Mouse (Mus musculus) stomach, embryonic 15.5 days (tissue): ENCODE data around the gene Pik3r5. TPM values are rescaled to one million over a fixed set of nuclear protein-coding genes. Genes with fewer than 3 reads are reported as not detected.

Source experiments
- ATAC-seq: fragments of 200-750 bp; cut with Nextera tagmentation; 2 replicates; pipeline ENCODE4 v1.8.0; 2017; ENCODE audit warnings: low read depth, moderate number of reproducible peaks, moderate TSS enrichment; ENCODE audit not compliant: insufficient read depth, low FRiP score
- H3K27ac ChIP-seq: fragments of 300-500 bp; sonication (generic); 2 replicates; pipeline ENCODE4 v1.5.1; 2015; ENCODE audit warnings: mild to moderate bottlenecking, inconsistent platforms
- H3K27me3 ChIP-seq: fragments of 300-500 bp; sonication (generic); replicated peaks from 2 replicates; pipeline ENCODE4 v1.6.1; 2015; ENCODE audit warnings: inconsistent platforms
- H3K36me3 ChIP-seq: fragments of 300-500 bp; sonication (generic); 2 replicates; pipeline ENCODE4 v1.6.1; 2015; ENCODE audit warnings: inconsistent platforms
- H3K4me1 ChIP-seq: fragments of 300-500 bp; sonication (generic); 2 replicates; pipeline ENCODE4 v1.6.1; 2015; ENCODE audit warnings: inconsistent platforms
- H3K4me2 ChIP-seq: fragments of 300-500 bp; sonication (generic); 2 replicates; pipeline ENCODE4 v1.6.1; 2015; ENCODE audit warnings: mild to moderate bottlenecking, inconsistent platforms
- H3K4me3 ChIP-seq: fragments of 300-500 bp; sonication (generic); replicated peaks from 2 replicates; pipeline ENCODE4 v1.5.1; 2015; ENCODE audit warnings: inconsistent platforms
- H3K9ac ChIP-seq: fragments of 300-500 bp; sonication (generic); 2 replicates; pipeline ENCODE4 v1.6.1; 2015; ENCODE audit warnings: inconsistent platforms
- H3K9me3 ChIP-seq: fragments of 300-500 bp; sonication (generic); 2 replicates; pipeline ENCODE4 v1.6.1; 2016; ENCODE audit warnings: inconsistent platforms
- WGBS: fragments of 180-500 bp; shearing (Covaris S2); methylation state at CpG from one replicate; pipeline ENCODE4 v1.1.7; 2015; 5-methylcytosine and 5-hydroxymethylcytosine counted together
- polyA plus RNA-seq: library from polyadenylated mRNA; unstranded; fragments of >200 nt; fragmentation: Nextera tagmentation; extraction: Ambion mirVana; gene quantifications from 2 replicates; pipeline ENCODE4 v1.2.1, GENCODE M21; 2015

Pik3r5 gene
- 0.54 and 0.76 TPM in 2 replicates for polyA plus RNA-seq

DNA sequence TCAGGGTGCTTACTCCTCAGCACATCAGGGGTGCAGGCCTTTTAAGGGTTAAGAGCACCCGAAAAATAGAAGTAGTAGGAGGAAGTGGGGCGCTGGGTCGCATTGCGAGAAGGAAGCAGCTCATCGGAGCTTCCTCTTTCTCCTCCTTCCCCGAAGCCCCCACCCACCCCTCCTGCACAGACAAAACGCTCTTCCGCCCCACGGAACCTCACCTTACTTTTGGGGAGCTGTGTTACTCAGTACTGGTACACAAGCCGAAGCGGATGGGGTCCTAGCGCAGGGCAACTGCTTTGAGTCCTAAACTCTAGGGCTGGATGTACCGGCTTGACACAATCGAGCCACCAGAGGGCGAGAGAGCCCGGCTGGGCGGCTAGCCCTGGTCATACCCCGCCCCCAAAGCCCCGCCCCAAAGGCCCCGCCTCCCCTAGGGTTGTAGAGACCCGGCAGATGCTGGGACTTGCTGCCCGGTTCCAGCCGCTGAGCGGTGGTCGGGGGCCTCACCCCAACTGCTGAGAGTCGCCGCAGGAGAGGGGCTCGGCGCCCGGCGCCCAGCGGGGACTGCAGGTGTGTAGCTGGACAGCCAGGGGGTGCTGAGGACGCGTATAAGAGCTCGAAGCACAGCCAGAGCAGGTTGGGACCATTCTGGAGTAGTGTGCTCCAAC, at the start of gene Pik3r5:
TSS of gene Pik3r5 (plus strand) at position 423 of the 662 bp plus-strand sequence.
- Histone ChIP-seq H3K4me1 (peaks cover 10% of the 10 kb centered on the region; the same call in 1 of the 2 replicates), H3K36me3 (no peaks in the 10 kb centered on the region), H3K27ac (peak within 1 kb of the TSS; percentile 26; the same call in 1 of the 2 replicates), H3K4me3 (peak within 1 kb of the TSS; percentile 53), H3K9me3 (no peaks in the 10 kb centered on the region), H3K4me2 (peak within 1 kb of the TSS; percentile 87), H3K9ac (no peak within 1 kb of the TSS), H3K27me3 (no peaks in the 10 kb centered on the region)
- WGBS: 3% methylated on average over 35 of the region's 35 CpGs
- peak; percentile 85 for ATAC-seq

DNA sequence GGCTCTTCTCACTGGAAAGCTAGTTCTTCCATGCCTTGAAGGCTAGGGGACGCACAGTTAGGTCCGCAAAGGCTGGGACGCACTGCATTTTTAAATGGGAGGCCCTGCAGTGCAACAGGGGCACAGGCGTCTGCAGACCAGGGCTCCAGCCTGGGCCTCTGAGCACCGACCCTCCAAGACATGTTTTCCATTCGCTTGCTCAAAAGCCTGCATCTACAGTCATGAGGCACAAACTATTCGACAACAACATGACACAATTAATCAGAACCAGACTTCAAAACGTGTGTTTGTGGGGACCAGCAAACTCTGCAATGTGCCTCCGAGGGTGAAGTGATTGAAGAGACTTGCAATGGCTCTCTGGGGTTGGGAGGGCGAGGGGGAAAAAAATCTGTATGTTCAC, 48.4 kb upstream of the Pik3r5 start:
- H3K4me2 ChIP-seq: peak overlapping the region; percentile 97
- H3K9ac ChIP-seq: no peak overlapping the region
- 41% methylated on average over 10 of the region's 10 CpGs for WGBS
- no peak for ATAC-seq
- H3K27me3 ChIP-seq: peaks cover 25% of the 10 kb centered on the region
- H3K4me3 ChIP-seq: peak overlapping the region; percentile 72
- no peak overlapping the region for H3K27ac ChIP-seq
- no peaks in the 10 kb centered on the region for H3K36me3 ChIP-seq
- no peaks in the 10 kb centered on the region for H3K9me3 ChIP-seq
- H3K4me1 ChIP-seq: peaks cover 29% of the 10 kb centered on the region

- Histone ChIP-seq H3K4me2 (peak overlapping the region; percentile 97), H3K27ac (no peak overlapping the region), H3K9me3 (no peaks in the 10 kb centered on the region), H3K4me1 (peaks cover 29% of the 10 kb centered on the region), H3K27me3 (peaks cover 25% of the 10 kb centered on the region), H3K36me3 (no peaks in the 10 kb centered on the region), H3K4me3 (peak overlapping the region; percentile 72), H3K9ac (no peak overlapping the region)
- no peak for ATAC-seq
- whole genome bisulfite sequencing: 27% methylated on average over 12 of the region's 12 CpGs
Measured at GRCm38 (mm10) chr11:68384131-68384530, 47.8 kb upstream of the Pik3r5 start.

DNA sequence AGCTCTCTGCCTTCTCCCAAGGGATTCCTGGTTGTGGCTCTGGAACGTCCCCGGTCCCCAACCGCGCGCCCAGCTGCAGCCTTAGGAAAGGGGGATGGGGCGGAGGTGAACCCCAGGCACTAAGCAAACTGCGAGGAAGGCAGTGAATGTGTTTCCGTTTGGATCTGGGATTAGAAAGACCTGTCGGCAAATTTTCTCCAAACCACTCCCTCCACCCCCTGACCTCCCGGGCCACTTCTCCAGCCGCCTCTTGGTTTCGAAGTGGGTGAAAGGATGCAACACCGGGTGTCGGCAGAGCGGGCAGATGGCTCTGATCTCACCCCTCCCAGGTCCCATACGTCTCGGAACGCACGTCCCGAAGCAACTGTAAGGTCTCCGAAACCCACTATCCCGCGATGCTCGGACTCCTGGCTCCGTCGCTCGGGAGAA, 47.3 kb upstream of the Pik3r5 start:
- peak overlapping the region; percentile 97 for H3K4me2 ChIP-seq
- no peak for ATAC-seq
- 5% methylated on average over 27 of the region's 27 CpGs for WGBS
- H3K27ac ChIP-seq: no peak overlapping the region
- peaks cover 25% of the 10 kb centered on the region for H3K27me3 ChIP-seq
- no peaks in the 10 kb centered on the region for H3K36me3 ChIP-seq
- peak overlapping the region; percentile 72 for H3K4me3 ChIP-seq
- peak overlapping the region; percentile 55; the same call in 1 of the 2 replicates for H3K9ac ChIP-seq
- H3K9me3 ChIP-seq: no peaks in the 10 kb centered on the region
- peaks cover 26% of the 10 kb centered on the region for H3K4me1 ChIP-seq

- Histone ChIP-seq H3K4me2 (peak overlapping the region; percentile 97), H3K9me3 (no peaks in the 10 kb centered on the region), H3K27ac (no peak overlapping the region), H3K36me3 (no peaks in the 10 kb centered on the region), H3K4me3 (peak overlapping the region; percentile 72), H3K9ac (peak overlapping the region; percentile 55), H3K27me3 (peaks cover 25% of the 10 kb centered on the region), H3K4me1 (peaks cover 26% of the 10 kb centered on the region)
- no peak for ATAC-seq
- WGBS: under 1% methylated on average over 93 of the region's 94 CpGs
Measured at GRCm38 (mm10) chr11:68385021-68385821, 46.7 kb upstream of the Pik3r5 start.

DNA sequence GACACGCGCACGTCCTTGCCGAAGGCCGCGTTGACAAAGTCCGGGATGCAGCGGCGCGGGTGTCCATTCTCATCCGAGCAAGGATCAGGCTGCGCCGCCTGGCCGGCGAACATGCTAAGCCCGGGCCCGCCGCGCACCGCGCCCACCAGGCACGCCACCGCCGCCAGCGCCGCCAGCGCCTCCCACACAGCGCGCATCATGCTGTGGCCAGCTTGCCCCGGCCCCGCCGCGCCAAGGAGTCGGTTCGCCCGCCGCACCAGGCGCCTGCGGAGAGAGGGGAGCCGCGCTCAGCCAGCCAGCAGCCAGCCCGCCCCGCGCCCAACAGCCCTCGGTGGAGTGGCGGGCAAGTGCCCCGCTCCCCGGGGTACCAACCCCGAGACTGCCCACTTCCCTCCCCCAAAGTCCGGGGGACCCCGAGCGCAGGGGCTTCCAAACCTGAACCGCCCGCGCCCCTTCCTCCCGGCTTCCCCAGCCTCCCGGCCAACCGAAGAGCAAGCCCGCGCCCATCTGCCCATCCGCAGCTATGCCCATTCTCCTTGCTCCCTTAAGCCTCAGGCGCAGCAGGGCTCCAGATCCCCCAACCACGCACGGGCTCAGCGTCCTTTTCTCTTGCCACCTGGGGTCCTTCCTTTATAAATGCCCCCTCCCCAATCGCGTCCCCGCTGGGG, 45.9 kb upstream of the Pik3r5 start:
- Histone ChIP-seq H3K27me3 (peaks cover 32% of the 10 kb centered on the region), H3K4me3 (peak overlapping the region; percentile 72), H3K4me2 (peak overlapping the region; percentile 97), H3K9ac (peak overlapping the region; percentile 55), H3K36me3 (no peaks in the 10 kb centered on the region), H3K27ac (peak overlapping the region; percentile 63), H3K4me1 (peaks cover 27% of the 10 kb centered on the region), H3K9me3 (no peaks in the 10 kb centered on the region)
- ATAC-seq: no peak
- WGBS: under 1% methylated on average over 67 of the region's 68 CpGs

DNA sequence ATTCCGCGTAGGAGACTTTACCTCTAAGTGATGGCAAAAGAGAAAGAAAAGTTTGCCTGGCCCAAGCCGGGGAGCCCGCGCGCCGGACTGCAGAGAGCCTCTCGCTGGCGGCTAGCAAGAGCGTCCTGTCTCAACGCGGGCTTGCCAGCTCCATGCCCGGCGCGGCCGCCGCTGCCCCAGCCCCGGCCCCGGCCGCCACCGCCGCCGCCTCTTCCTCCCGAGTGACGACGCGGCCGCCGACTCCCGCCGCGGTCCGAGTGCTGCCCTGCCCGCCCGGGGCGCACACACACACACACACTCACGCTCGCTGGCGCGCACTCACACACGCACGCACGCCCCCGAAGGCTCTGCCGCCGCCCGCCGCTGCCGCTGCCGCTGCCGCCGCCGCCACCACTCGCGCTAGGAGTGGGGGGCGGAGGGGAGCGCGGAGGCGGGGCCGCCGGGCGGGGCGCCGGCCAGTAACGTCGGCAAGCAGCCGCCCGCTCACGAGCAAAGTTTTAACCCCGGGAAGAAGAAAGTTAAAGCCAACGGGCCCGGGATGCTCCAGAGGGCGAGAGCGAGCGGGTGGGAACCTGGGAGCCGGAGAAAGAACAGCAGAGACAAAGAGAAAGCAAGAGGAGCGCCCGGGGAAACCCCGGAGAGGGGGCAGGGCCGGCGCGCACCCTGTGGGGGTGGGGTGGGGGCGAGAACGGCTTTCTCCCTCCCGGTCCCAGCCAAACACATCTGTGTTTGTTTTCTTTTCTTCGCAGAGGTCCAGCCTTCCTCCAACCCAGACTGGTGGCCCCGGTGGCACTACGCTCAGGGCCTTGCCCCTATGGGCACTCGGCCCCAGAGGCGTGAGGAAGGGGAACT, 45.1 kb upstream of the Pik3r5 start:
- Histone ChIP-seq H3K27me3 (peaks cover 38% of the 10 kb centered on the region), H3K4me1 (peaks cover 29% of the 10 kb centered on the region), H3K9me3 (no peaks in the 10 kb centered on the region), H3K36me3 (no peaks in the 10 kb centered on the region), H3K4me3 (peak overlapping the region; percentile 72), H3K27ac (peak overlapping the region; percentile 63), H3K9ac (peak overlapping the region; percentile 55), H3K4me2 (peak overlapping the region; percentile 97)
- 2% methylated on average over 67 of the region's 90 CpGs for WGBS
- ATAC-seq: peak; percentile 54; the same call in 1 of the 2 replicates

DNA sequence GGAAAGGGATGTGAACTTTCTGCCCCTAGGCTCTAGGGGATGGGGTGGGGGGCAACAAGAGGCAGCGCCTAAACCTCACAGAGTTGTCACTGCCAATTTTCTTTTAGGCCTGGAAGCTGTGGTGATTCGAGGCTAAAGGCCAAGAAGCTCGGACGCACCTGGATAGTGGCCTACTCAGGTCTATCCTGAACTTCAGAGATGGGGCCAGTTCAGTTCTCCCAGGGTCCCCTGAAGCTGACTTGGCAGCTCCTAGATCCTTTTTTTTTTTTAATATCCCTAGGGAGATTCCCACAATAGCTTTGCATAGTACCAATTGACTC, 44.5 kb upstream of the Pik3r5 start:
- peaks cover 41% of the 10 kb centered on the region for H3K27me3 ChIP-seq

DNA sequence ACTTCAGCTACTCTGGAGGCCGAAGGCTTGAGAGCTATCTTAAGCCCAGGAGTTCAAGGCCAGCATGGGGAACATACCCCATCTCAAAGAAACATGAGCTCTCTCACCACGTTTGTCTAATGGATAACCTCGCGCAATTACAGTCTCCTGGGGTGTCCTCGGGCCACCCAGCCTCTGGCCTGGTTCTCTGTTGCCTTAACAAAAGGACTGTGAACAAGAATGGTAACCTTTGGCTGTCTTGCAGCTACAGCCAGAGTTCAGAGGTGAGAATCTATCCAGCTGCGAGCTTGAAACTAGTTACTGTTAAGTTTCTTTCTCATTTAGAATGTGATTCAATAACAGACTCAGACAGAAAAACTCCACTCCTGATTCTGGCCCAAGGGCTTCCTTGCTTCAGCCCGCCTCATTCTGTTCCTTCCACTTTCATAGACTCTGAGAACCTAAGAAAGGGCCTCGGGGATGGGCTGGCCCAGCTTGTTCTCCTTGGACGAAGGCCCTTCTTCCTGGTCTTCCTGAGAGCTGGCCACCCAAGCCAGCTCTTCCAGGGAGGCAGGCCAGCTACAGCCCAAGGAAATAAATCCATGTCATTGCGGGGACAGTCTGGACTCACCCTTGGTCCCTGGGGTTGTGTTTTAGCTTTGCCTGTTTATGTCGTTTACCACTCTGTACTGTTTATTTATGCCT, 43.8 kb upstream of the Pik3r5 start:
- Histone ChIP-seq H3K9me3 (no peaks in the 10 kb centered on the region), H3K36me3 (no peaks in the 10 kb centered on the region), H3K4me1 (peaks cover 29% of the 10 kb centered on the region), H3K4me2 (no peak overlapping the region), H3K9ac (no peak overlapping the region), H3K4me3 (no peak overlapping the region), H3K27ac (no peak overlapping the region), H3K27me3 (peaks cover 44% of the 10 kb centered on the region)
- no peak for ATAC-seq
- 63% methylated on average over 11 of the region's 11 CpGs for WGBS

More for the DNA sequence above, 44.5 kb upstream of the Pik3r5 start:
- H3K36me3 ChIP-seq: no peaks in the 10 kb centered on the region
- H3K4me3 ChIP-seq: peak overlapping the region; percentile 72
- peaks cover 29% of the 10 kb centered on the region for H3K4me1 ChIP-seq
- WGBS: 60% methylated on average over 4 of the region's 4 CpGs
- peak overlapping the region; percentile 63 for H3K27ac ChIP-seq
- peak overlapping the region; percentile 97 for H3K4me2 ChIP-seq
- H3K9me3 ChIP-seq: no peaks in the 10 kb centered on the region
- no peak for ATAC-seq
- H3K9ac ChIP-seq: peak overlapping the region; percentile 55; the same call in 1 of the 2 replicates

DNA sequence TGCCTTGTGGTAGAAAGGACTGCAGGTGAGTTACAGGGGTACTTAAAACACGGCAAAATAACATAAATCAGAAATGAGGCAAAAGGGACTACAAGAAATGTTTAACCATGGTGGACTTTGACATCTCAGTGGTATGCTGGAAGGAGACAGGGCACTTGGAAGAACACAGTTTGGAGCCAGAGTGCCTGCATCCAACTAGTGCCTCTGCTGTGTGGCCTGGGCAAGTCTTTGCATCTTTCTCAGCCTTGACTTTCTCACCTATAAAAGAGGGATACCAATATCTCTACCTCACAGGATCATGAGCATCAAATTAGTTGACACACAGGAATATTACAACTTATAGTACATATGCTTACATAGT, 43.3 kb upstream of the Pik3r5 start:
- peaks cover 29% of the 10 kb centered on the region for H3K4me1 ChIP-seq
- no peak overlapping the region for H3K4me3 ChIP-seq
- no peaks in the 10 kb centered on the region for H3K36me3 ChIP-seq
- H3K4me2 ChIP-seq: no peak overlapping the region
- no peak overlapping the region for H3K9ac ChIP-seq
- no peaks in the 10 kb centered on the region for H3K9me3 ChIP-seq
- no peak overlapping the region for H3K27ac ChIP-seq
- WGBS: 43% methylated on average over 1 of the region's 1 CpGs
- H3K27me3 ChIP-seq: peaks cover 39% of the 10 kb centered on the region
- ATAC-seq: no peak

GRCm38 (mm10) chr11:68389621-68390020, 42.3 kb upstream of the Pik3r5 start:
- Histone ChIP-seq H3K4me1 (peaks cover 26% of the 10 kb centered on the region), H3K4me2 (no peak overlapping the region), H3K36me3 (no peaks in the 10 kb centered on the region), H3K27me3 (peaks cover 39% of the 10 kb centered on the region), H3K9ac (no peak overlapping the region), H3K9me3 (no peaks in the 10 kb centered on the region), H3K27ac (no peak overlapping the region), H3K4me3 (no peak overlapping the region)
- WGBS: 30% methylated on average over 8 of the region's 8 CpGs
- ATAC-seq: no peak
